ENCODE assay signal across 13 mouse cellular contexts in genomic region chr4:126495942-126496790, GRCm38 (mm10). TPM values are rescaled to one million over a fixed set of nuclear protein-coding genes. Genes with fewer than 3 reads are reported as not detected.
DNase-seq lines count a peak whose midpoint lies in the region; ATAC-seq and TF ChIP-seq lines count a peak whose summit lies in the region.
"Had no signal": no experiment of that assay in that cellular context is flagged by ENCODE, and none has a peak within 500 bp of the region (broad histone marks: within the 10 kb centered on the region; RNA-seq: fewer than 3 reads in every experiment).

No protein-coding gene starts in this region.

- H3K4me2 ChIP-seq in embryonic facial prominence, embryonic 13.5 days: no peak overlapping the region
- H3K4me2 ChIP-seq in kidney, postnatal 0 days (ENCODE audit: low read length): no peak overlapping the region
- H3K4me2 ChIP-seq in kidney, embryonic 14.5 days (replicated peaks; ENCODE audit: low read depth, low read length): no peak overlapping the region
- H3K4me2 ChIP-seq in stomach, embryonic 15.5 days: 0 out of 2 replicates have a peak overlapping the region, but pooled peaks have one; percentile 1
- H3K4me2 ChIP-seq: midbrain, embryonic 15.5 days had no signal

- no peak for ATAC-seq in embryonic facial prominence, embryonic 13.5 days (ENCODE audit: insufficient number of reproducible peaks, insufficient read depth, low FRiP score, low TSS enrichment, low read depth)
- ATAC-seq in kidney, postnatal 0 days (replicated peaks; ENCODE audit: low FRiP score, low read depth): no peak
- no peak for ATAC-seq in kidney, embryonic 14.5 days (ENCODE audit: low FRiP score, low TSS enrichment)
- ATAC-seq in stomach, embryonic 15.5 days (ENCODE audit: insufficient read depth, low FRiP score, low read depth): no peak; the same call in 1 of the 2 replicates
- no peak for ATAC-seq in erythroblast, adult 5-6 weeks (replicated peaks; ENCODE audit: low FRiP score, poor library complexity, severe bottlenecking)
- ATAC-seq: midbrain, embryonic 15.5 days had no signal

- no peak overlapping the region for H3K9ac ChIP-seq in embryonic facial prominence, embryonic 13.5 days
- no peak overlapping the region for H3K9ac ChIP-seq in kidney, postnatal 0 days (ENCODE audit: low read depth, low read length)
- H3K9ac ChIP-seq in kidney, embryonic 14.5 days (ENCODE audit: low read depth, low read length): no peak overlapping the region
- H3K9ac ChIP-seq in stomach, embryonic 15.5 days: no peak overlapping the region
- H3K9ac ChIP-seq: midbrain, embryonic 15.5 days had no signal

- no peak for TF ChIP-seq CTCF in kidney, postnatal 0 days (IDR thresholded peaks at IDR 0.05; ENCODE audit: low read depth)

- H3K4me1 ChIP-seq in embryonic facial prominence, embryonic 13.5 days: no peaks in the 10 kb centered on the region
- no peaks in the 10 kb centered on the region for H3K4me1 ChIP-seq in embryonic facial prominence, embryonic 10.5 days
- no peaks in the 10 kb centered on the region for H3K4me1 ChIP-seq in kidney, postnatal 0 days (replicated peaks; ENCODE audit: insufficient read depth, low read length)
- H3K4me1 ChIP-seq in kidney, embryonic 14.5 days (ENCODE audit: control insufficient read depth, insufficient read depth, low read length): no peaks in the 10 kb centered on the region
- H3K4me1 ChIP-seq in stomach, embryonic 15.5 days: no peaks in the 10 kb centered on the region
- H3K4me1 ChIP-seq: hindbrain, embryonic 10.5 days; midbrain, embryonic 15.5 days had no signal

- H3K9me3 ChIP-seq in embryonic facial prominence, embryonic 13.5 days: no peaks in the 10 kb centered on the region
- H3K9me3 ChIP-seq in embryonic facial prominence, embryonic 10.5 days: no peaks in the 10 kb centered on the region
- no peaks in the 10 kb centered on the region for H3K9me3 ChIP-seq in kidney, postnatal 0 days (replicated peaks; ENCODE audit: low read length)
- no peaks in the 10 kb centered on the region for H3K9me3 ChIP-seq in kidney, embryonic 14.5 days (ENCODE audit: control insufficient read depth, low read length)
- H3K9me3 ChIP-seq in stomach, embryonic 15.5 days: no peaks in the 10 kb centered on the region
- H3K9me3 ChIP-seq: hindbrain, embryonic 10.5 days; midbrain, embryonic 15.5 days had no signal

- no peaks in the 10 kb centered on the region for H3K27me3 ChIP-seq in embryonic facial prominence, embryonic 13.5 days
- no peaks in the 10 kb centered on the region for H3K27me3 ChIP-seq in embryonic facial prominence, embryonic 10.5 days (replicated peaks; ENCODE audit: low read depth, poor library complexity, severe bottlenecking)
- no peaks in the 10 kb centered on the region for H3K27me3 ChIP-seq in kidney, postnatal 0 days (ENCODE audit: insufficient read depth, low read length)
- H3K27me3 ChIP-seq in kidney, embryonic 14.5 days (ENCODE audit: control insufficient read depth, insufficient read depth, low read length): no peaks in the 10 kb centered on the region
- no peaks in the 10 kb centered on the region for H3K27me3 ChIP-seq in stomach, embryonic 15.5 days (replicated peaks)
- H3K27me3 ChIP-seq: midbrain, embryonic 15.5 days had no signal

- peaks cover 13% of the 10 kb centered on the region; the same call in 1 of the 2 replicates for H3K36me3 ChIP-seq in embryonic facial prominence, embryonic 13.5 days
- H3K36me3 ChIP-seq in embryonic facial prominence, embryonic 10.5 days (replicated peaks): no peaks in the 10 kb centered on the region
- no peaks in the 10 kb centered on the region for H3K36me3 ChIP-seq in kidney, postnatal 0 days (ENCODE audit: insufficient read depth, low read length)
- H3K36me3 ChIP-seq in kidney, embryonic 14.5 days (ENCODE audit: control insufficient read depth, insufficient read depth, low read length): no peaks in the 10 kb centered on the region
- no peaks in the 10 kb centered on the region for H3K36me3 ChIP-seq in stomach, embryonic 15.5 days

- WGBS in embryonic facial prominence, embryonic 13.5 days: 66% methylated on average over 5 of the region's 5 CpGs
- WGBS in embryonic facial prominence, embryonic 10.5 days: 76% methylated on average over 5 of the region's 5 CpGs
- 47% methylated on average over 5 of the region's 5 CpGs for WGBS in kidney, postnatal 0 days
- 66% methylated on average over 5 of the region's 5 CpGs for WGBS in kidney, embryonic 14.5 days
- WGBS in stomach, embryonic 15.5 days: 46% methylated on average over 5 of the region's 5 CpGs

- H3K27ac ChIP-seq in embryonic facial prominence, embryonic 13.5 days: 0 out of 2 replicates have a peak overlapping the region, but pooled peaks have one; percentile 36
- no peak overlapping the region for H3K27ac ChIP-seq in embryonic facial prominence, embryonic 10.5 days (replicated peaks)
- H3K27ac ChIP-seq in kidney, postnatal 0 days: peak overlapping the region; percentile 58
- no peak overlapping the region for H3K27ac ChIP-seq in kidney, embryonic 14.5 days (ENCODE audit: low read depth, low read length)
- peak overlapping the region; percentile 82 for H3K27ac ChIP-seq in stomach, embryonic 15.5 days
- H3K27ac ChIP-seq: hindbrain, embryonic 10.5 days; midbrain, embryonic 15.5 days had no signal

- H3K4me3 ChIP-seq in embryonic facial prominence, embryonic 13.5 days: no peak overlapping the region
- H3K4me3 ChIP-seq in embryonic facial prominence, embryonic 10.5 days: no peak overlapping the region
- H3K4me3 ChIP-seq in kidney, postnatal 0 days (replicated peaks; ENCODE audit: low read depth, low read length): no peak overlapping the region
- H3K4me3 ChIP-seq in kidney, embryonic 14.5 days (ENCODE audit: low read length): no peak overlapping the region
- no peak overlapping the region for H3K4me3 ChIP-seq in stomach, embryonic 15.5 days (replicated peaks)
- H3K4me3 ChIP-seq: hindbrain, embryonic 10.5 days; midbrain, embryonic 15.5 days had no signal

- DNase-seq in embryonic facial prominence, embryonic 10.5 days (ENCODE audit: low spot score): no peak
- peak; percentile 81 for DNase-seq in kidney, postnatal 0 days (ENCODE audit: low spot score)
- DNase-seq in fibroblast of lung, adult 2 months (ENCODE audit: low read depth): peak; percentile 18
- DNase-seq in layer of hippocampus, adult 9-11 months: no peak
- DNase-seq: cerebellum, adult 18-20 months; liver; right cerebral cortex, postnatal 25 days had no signal

RNA-seq across cellular contexts. Expression of gene Ago1, which starts 27.8 kb away (rescaled TPM):
- 7.4 and 8.1 TPM in 2 replicates for polyA plus RNA-seq in embryonic facial prominence, embryonic 13.5 days (2015; fragmentation: Nextera tagmentation; extraction: Ambion mirVana)
- 6.3 and 6.8 TPM in 2 replicates for polyA plus RNA-seq in embryonic facial prominence, embryonic 10.5 days (2016; fragmentation: Nextera tagmentation; extraction: Ambion mirVana)
- 4.4 TPM in 2 replicates for polyA plus RNA-seq in kidney, postnatal 0 days (2015; fragmentation: Nextera tagmentation; extraction: Ambion mirVana)
- polyA plus RNA-seq in kidney, embryonic 14.5 days (2014; fragmentation: Nextera tagmentation; extraction: Ambion mirVana): 8.0 and 8.4 TPM in 2 replicates
- polyA plus RNA-seq in stomach, embryonic 15.5 days (2015; fragmentation: Nextera tagmentation; extraction: Ambion mirVana): 5.1 and 5.2 TPM in 2 replicates
- total RNA-seq in erythroblast, adult 5-6 weeks (2015; ENCODE audit: low replicate concordance): 4.8 and 5.2 TPM in 2 replicates
- total RNA-seq in erythroblast, adult 5-6 weeks (2017; ENCODE audit: low replicate concordance): 2.8 and 3.7 TPM in 2 replicates

RNA-seq across cellular contexts. Expression of gene Ago4, which starts 37.1 kb away (rescaled TPM):
- 3.9 and 4.0 TPM in 2 replicates for polyA plus RNA-seq in embryonic facial prominence, embryonic 13.5 days (2015; fragmentation: Nextera tagmentation; extraction: Ambion mirVana)
- 1.3 and 1.6 TPM in 2 replicates for polyA plus RNA-seq in embryonic facial prominence, embryonic 10.5 days (2016; fragmentation: Nextera tagmentation; extraction: Ambion mirVana)
- polyA plus RNA-seq in kidney, postnatal 0 days (2015; fragmentation: Nextera tagmentation; extraction: Ambion mirVana): 1.4 and 1.8 TPM in 2 replicates
- polyA plus RNA-seq in kidney, embryonic 14.5 days (2014; fragmentation: Nextera tagmentation; extraction: Ambion mirVana): 1.3 and 1.9 TPM in 2 replicates
- 1.6 and 2.1 TPM in 2 replicates for polyA plus RNA-seq in stomach, embryonic 15.5 days (2015; fragmentation: Nextera tagmentation; extraction: Ambion mirVana)
- total RNA-seq in erythroblast, adult 5-6 weeks (2015; ENCODE audit: low replicate concordance): 0.63 and 0.77 TPM in 2 replicates
- total RNA-seq in erythroblast, adult 5-6 weeks (2017; ENCODE audit: low replicate concordance): 1.1 and 1.4 TPM in 2 replicates

Comparison
In these comparisons a context has a peak if more than half of its experiments do, and no peak if none do; other contexts are left out.
1. H3K27ac ChIP-seq: peak in embryonic facial prominence, embryonic 13.5 days (single experiment), kidney, postnatal 0 days (single experiment) and stomach, embryonic 15.5 days (single experiment); none in embryonic facial prominence, embryonic 10.5 days (single experiment) and kidney, embryonic 14.5 days (single experiment).
2. DNase-seq: peak in kidney, postnatal 0 days (single experiment) and fibroblast of lung, adult 2 months (single experiment); none in embryonic facial prominence, embryonic 10.5 days (single experiment) and layer of hippocampus, adult 9-11 months (single experiment).